Mouse (Mus musculus): ENCODE results near the gene Ctsf.

DNA sequence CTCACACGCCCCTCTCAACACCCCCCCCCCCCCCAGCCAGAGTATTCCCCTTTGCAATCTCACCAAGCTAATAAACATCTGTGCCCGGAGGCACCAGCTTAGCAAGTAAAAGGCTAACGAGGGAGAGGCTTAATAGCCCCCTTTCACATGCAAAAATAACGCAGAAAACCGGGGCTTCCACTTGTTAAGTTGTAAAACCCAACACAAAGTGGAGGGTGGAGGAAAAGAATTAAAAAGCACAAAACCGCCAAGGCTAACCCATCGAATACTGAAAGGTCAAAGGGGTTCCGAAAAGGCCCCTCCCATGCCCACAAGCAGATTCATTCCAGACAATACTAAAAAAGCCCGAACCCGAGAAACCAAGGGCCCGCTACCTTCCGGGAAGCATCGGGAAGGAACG, 44.6 kb upstream of the Ctsf start:
- TF ChIP-seq POLR2A (IDR thresholded peaks at IDR 0.05; ENCODE audit: control insufficient read depth, low read depth, low read length) (no peak), CTCF (IDR thresholded peaks at IDR 0.05; ENCODE audit: control insufficient read depth, insufficient read depth, insufficient replicate concordance, low read depth, low read length) (no peak)

Measured in testis, adult 2 months (tissue).